Mouse (Mus musculus): Measurements from ENCODE around the gene Arhgap9. TPM values are rescaled to one million over a fixed set of nuclear protein-coding genes. Genes with fewer than 3 reads are reported as not detected.
A peak's percentile ranks its signal among the peaks of the same experiment; 100 is the strongest.

The Arhgap9 gene
- polyA plus RNA-seq, 1 experiment from 2014 or later = 12.2 TPM

DNA sequence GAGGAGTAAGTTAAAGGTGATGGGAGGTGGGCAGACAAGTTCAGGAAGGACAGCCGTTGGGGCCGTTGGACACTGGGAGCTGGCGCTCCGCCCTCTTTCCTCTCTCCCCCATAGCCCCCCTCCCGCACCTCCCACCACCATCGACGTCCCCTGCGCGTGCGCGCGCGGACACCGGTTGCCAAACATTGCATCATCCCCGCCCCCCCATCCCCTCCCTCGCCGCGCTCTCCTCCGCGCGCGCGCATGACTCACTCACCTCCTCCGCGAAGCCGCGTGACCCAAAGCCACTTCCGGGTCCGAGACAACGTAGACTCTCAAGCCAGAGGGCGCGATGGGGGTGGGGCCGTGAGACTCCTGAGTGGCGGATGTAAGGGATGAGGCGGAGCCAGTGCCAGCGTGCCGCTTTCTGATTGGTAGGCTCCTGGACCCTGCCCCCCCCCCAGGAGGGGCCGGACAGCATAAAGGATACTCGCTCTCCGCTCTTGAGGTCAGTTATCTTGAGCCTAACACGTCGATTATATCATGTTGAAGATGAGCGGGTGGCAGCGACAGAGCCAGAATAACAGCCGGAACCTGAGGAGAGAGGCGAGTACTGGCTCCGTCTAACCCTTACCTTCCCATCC, 31.3 kb upstream of the Arhgap9 start:
- WGBS (ENCODE audit: insufficient replicate concordance) = 0% methylated on average over 31 of the region's 47 CpGs

DNA sequence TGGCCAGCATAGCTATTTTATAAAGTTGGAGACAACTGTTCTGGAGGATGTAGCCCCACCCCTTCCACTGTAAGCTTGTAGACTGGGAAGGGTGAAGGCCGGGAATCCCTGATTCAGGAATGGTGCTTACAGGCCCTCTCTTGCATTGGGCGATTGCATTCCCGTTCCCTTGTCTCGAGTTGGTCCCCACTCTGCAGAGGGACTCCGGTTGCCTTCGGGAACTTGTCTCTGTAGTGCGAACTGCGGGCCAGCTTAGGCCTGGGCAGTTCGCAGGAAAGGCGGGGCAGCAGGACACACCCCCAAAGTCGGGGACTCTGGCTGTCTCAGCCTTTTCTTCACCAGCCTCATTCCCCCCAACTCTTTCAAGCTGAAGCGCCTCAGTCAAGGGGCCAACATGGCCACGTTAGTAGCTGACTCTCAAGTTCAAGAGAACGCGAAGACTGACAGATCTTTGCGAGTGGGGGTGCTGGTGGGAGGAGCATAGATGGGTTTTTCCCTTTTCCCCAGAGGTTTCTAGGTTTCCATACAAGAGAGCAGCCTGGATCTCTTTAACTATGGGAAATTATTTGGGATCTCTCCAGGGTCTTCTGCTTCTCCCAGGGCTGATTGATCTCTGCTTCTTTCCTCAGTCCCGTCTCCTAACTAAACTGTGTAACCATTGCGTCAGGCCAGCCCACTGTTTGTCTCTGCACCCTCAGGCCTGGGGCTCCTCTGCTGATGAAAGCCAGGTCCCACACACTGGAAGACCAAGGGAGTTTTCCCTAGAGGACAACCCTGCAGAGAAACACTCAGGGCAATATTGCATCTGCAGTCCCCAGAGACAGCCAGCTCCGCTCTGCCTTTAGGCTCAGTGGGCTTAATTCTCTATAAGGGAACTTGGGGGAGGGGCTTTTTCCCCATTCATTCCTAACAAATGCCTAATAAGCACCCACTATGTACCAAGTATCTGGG, 30.6 kb upstream of the Arhgap9 start:
- H3K36me3 ChIP-seq (ENCODE audit: control insufficient read depth, insufficient read depth) = peaks cover 33% of the 10 kb centered on the region
- 1% methylated on average over 19 of the region's 19 CpGs for WGBS (ENCODE audit: insufficient replicate concordance)
- peak overlapping the region; percentile 75 for H3K4me3 ChIP-seq (ENCODE audit: low read depth, low read length)
- no peaks in the 10 kb centered on the region for H3K9me3 ChIP-seq (replicated peaks; ENCODE audit: control insufficient read depth, low read length)
- H3K4me2 ChIP-seq (ENCODE audit: low read depth, low read length) = peak overlapping the region; percentile 96
- H3K27me3 ChIP-seq (ENCODE audit: control insufficient read depth, insufficient read depth, low read depth, low read length) = no peaks in the 10 kb centered on the region
- peaks cover 49% of the 10 kb centered on the region for H3K4me1 ChIP-seq (ENCODE audit: control insufficient read depth, low read depth, low read length)
- peak overlapping the region; percentile 77 for H3K9ac ChIP-seq (ENCODE audit: low read depth, low read length)
- H3K27ac ChIP-seq (ENCODE audit: low read length) = peak overlapping the region; percentile 98
- ATAC-seq (ENCODE audit: low read depth) = peak; percentile 27

More for the DNA sequence above, 31.3 kb upstream of the Arhgap9 start:
- H3K4me3 ChIP-seq (ENCODE audit: low read depth, low read length) = peak overlapping the region; percentile 75
- H3K9ac ChIP-seq (ENCODE audit: low read depth, low read length) = peak overlapping the region; percentile 93
- peak; percentile 81 for ATAC-seq (ENCODE audit: low read depth)
- H3K4me1 ChIP-seq (ENCODE audit: control insufficient read depth, low read depth, low read length) = peaks cover 52% of the 10 kb centered on the region
- no peaks in the 10 kb centered on the region for H3K27me3 ChIP-seq (ENCODE audit: control insufficient read depth, insufficient read depth, low read depth, low read length)
- peak overlapping the region; percentile 98 for H3K27ac ChIP-seq (ENCODE audit: low read length)
- peak overlapping the region; percentile 96 for H3K4me2 ChIP-seq (ENCODE audit: low read depth, low read length)
- no peaks in the 10 kb centered on the region for H3K9me3 ChIP-seq (replicated peaks; ENCODE audit: control insufficient read depth, low read length)
- peaks cover 32% of the 10 kb centered on the region for H3K36me3 ChIP-seq (ENCODE audit: control insufficient read depth, insufficient read depth)

DNA sequence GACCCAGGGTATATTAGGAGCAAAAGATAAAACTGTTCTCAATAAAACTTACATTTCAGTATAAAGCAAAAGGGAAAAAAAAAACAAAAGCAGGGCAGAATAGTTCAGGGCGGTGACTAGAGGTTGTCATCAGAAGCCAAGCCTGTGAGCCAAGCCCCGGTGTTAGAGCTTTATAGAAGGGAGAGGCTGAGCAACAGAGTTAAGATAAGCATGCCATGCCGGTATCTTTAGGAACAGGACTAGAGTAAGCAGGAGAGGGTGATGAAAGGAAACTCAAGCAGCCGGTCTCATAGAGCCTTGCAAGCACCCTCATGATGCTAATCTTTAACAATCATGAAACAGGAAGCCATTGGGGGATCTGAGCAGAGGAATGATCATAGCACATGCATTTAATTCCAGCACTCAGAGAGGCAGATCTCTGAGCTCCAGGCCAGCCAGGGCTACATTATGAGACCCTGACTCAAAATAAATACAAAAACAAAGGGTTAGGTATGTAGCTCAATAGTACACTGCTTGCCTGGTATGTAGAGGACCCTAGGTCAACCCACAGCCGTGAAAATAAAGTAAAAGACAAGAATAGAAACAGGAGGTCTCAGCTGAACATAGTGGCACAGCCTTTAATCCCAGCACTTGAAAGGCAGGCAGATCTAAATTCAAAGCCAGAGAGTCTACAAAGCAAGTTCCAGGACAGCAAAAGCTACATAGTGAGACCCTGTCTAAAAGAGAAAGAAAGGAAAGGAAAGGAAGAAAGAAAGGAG, 29.7 kb upstream of the Arhgap9 start:
- Histone ChIP-seq H3K9me3 (replicated peaks; ENCODE audit: control insufficient read depth, low read length) (no peaks in the 10 kb centered on the region), H3K27ac (ENCODE audit: low read length) (peak overlapping the region; percentile 98), H3K4me1 (ENCODE audit: control insufficient read depth, low read depth, low read length) (peaks cover 40% of the 10 kb centered on the region), H3K4me3 (ENCODE audit: low read depth, low read length) (peak overlapping the region; percentile 75), H3K9ac (ENCODE audit: low read depth, low read length) (peak overlapping the region; percentile 77), H3K27me3 (ENCODE audit: control insufficient read depth, insufficient read depth, low read depth, low read length) (no peaks in the 10 kb centered on the region), H3K36me3 (ENCODE audit: control insufficient read depth, insufficient read depth) (peaks cover 34% of the 10 kb centered on the region), H3K4me2 (ENCODE audit: low read depth, low read length) (peak overlapping the region; percentile 96)
- peak; percentile 32 for ATAC-seq (ENCODE audit: low read depth)
- WGBS (ENCODE audit: insufficient replicate concordance) = 6% methylated on average over 5 of the region's 5 CpGs

DNA sequence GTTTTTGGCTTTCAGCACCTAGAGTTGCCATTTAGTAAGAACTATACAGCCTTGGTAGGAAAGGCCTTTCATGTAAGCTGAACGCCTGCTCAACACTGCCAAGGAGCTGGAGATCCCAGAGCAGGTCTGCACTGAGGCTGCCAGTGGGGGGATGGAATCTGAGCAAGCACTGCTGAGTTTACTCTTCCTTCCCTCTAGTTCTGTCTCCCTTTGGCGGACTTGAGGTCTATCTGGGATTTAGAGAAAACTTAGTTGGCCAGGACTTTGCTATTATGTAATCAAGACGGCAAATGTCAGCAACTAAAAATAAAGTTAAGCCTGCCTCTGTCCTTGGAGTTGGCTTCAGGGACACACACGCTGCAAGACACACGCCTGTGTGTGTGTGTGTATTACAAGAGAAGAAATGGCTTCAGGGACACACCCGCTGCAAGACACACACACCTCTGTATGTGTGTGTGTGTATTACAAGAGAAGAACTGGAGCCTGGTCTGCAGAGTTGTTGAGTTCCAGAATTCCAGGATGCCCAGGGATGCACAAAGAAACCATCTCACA, 28.7 kb upstream of the Arhgap9 start:
- H3K27me3 ChIP-seq (ENCODE audit: control insufficient read depth, insufficient read depth, low read depth, low read length) = no peaks in the 10 kb centered on the region
- no peaks in the 10 kb centered on the region for H3K9me3 ChIP-seq (replicated peaks; ENCODE audit: control insufficient read depth, low read length)
- 59% methylated on average over 6 of the region's 6 CpGs for WGBS (ENCODE audit: insufficient replicate concordance)
- peak overlapping the region; percentile 77 for H3K9ac ChIP-seq (ENCODE audit: low read depth, low read length)
- H3K36me3 ChIP-seq (ENCODE audit: control insufficient read depth, insufficient read depth) = peaks cover 44% of the 10 kb centered on the region
- H3K27ac ChIP-seq (ENCODE audit: low read length) = peak overlapping the region; percentile 98
- H3K4me2 ChIP-seq (ENCODE audit: low read depth, low read length) = peak overlapping the region; percentile 96
- ATAC-seq (ENCODE audit: low read depth) = no peak
- H3K4me1 ChIP-seq (ENCODE audit: control insufficient read depth, low read depth, low read length) = peaks cover 31% of the 10 kb centered on the region
- peak overlapping the region; percentile 75 for H3K4me3 ChIP-seq (ENCODE audit: low read depth, low read length)

DNA sequence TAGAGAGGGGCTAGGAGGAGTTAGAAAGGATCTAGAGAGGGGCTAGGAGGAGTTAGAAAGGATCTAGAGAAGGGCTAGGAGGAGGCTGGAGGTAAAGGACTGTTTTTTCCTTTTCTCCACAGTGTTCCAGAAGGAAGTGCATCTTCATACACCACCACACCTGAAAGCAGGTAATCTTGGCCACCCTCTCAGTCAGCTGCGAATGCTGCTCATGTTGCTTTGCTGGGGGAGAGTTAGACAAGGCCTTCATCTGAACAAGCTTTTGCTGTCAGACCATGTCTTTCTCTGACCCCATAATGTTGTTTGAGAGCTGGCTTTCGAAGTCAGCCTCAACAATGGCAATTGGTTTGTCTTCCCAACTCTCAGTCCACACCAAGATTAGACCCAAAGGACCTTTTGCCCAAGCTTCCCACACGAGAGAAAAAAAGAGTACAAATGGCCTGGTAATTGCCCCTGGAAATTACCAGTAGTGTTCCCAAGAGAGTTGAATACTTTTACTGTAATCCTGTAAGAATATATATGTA, 28.1 kb upstream of the Arhgap9 start:
- Histone ChIP-seq H3K4me1 (ENCODE audit: control insufficient read depth, low read depth, low read length) (peaks cover 31% of the 10 kb centered on the region), H3K27ac (ENCODE audit: low read length) (no peak overlapping the region; the same call in 1 of the 2 replicates)
- 83% methylated on average over 3 of the region's 3 CpGs for WGBS (ENCODE audit: insufficient replicate concordance)

DNA sequence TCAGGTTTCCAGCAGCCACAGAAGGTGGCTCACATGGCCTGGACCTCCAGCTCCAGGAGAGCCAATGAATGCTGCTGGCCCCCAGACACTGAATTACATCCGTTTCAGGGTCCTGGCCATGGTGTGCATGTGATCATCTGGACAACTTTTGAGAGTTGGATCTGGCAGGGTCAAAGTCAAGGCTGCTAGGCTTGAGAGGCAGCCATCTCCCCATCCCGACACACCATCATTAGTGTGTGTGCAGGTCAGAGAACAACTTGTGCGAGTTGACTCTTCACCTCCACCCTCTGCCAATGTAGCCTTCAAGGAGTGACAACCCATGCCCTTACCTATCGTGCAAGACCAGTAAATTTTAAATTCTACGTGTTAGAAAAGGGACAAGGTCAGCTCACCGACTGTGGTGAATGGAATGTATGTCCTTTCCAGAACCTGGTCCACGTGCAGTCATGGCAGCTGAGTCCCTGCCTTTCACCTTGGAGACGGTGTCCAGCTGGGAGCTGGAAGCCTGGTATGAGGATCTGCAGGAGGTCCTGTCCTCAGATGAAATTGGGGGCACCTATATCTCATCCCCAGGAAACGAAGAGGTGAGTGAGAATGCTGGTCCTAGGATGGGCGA, 26.8 kb upstream of the Arhgap9 start:
- no peaks in the 10 kb centered on the region for H3K27me3 ChIP-seq (ENCODE audit: control insufficient read depth, insufficient read depth, low read depth, low read length)
- H3K36me3 ChIP-seq (ENCODE audit: control insufficient read depth, insufficient read depth) = peaks cover 56% of the 10 kb centered on the region
- no peak overlapping the region; the same call in 1 of the 2 replicates for H3K27ac ChIP-seq (ENCODE audit: low read length)
- H3K4me3 ChIP-seq (ENCODE audit: low read depth, low read length) = no peak overlapping the region
- no peak overlapping the region for H3K4me2 ChIP-seq (ENCODE audit: low read depth, low read length)
- H3K4me1 ChIP-seq (ENCODE audit: control insufficient read depth, low read depth, low read length) = peaks cover 24% of the 10 kb centered on the region
- no peaks in the 10 kb centered on the region for H3K9me3 ChIP-seq (replicated peaks; ENCODE audit: control insufficient read depth, low read length)
- no peak overlapping the region for H3K9ac ChIP-seq (ENCODE audit: low read depth, low read length)
- ATAC-seq (ENCODE audit: low read depth) = no peak
- 82% methylated on average over 10 of the region's 10 CpGs for WGBS (ENCODE audit: insufficient replicate concordance)

More for the DNA sequence above, 28.1 kb upstream of the Arhgap9 start:
- H3K36me3 ChIP-seq (ENCODE audit: control insufficient read depth, insufficient read depth) = peaks cover 46% of the 10 kb centered on the region
- H3K4me2 ChIP-seq (ENCODE audit: low read depth, low read length) = peak overlapping the region; percentile 96
- H3K9me3 ChIP-seq (replicated peaks; ENCODE audit: control insufficient read depth, low read length) = no peaks in the 10 kb centered on the region
- no peak for ATAC-seq (ENCODE audit: low read depth)
- no peak overlapping the region for H3K4me3 ChIP-seq (ENCODE audit: low read depth, low read length)
- no peaks in the 10 kb centered on the region for H3K27me3 ChIP-seq (ENCODE audit: control insufficient read depth, insufficient read depth, low read depth, low read length)
- no peak overlapping the region for H3K9ac ChIP-seq (ENCODE audit: low read depth, low read length)

DNA sequence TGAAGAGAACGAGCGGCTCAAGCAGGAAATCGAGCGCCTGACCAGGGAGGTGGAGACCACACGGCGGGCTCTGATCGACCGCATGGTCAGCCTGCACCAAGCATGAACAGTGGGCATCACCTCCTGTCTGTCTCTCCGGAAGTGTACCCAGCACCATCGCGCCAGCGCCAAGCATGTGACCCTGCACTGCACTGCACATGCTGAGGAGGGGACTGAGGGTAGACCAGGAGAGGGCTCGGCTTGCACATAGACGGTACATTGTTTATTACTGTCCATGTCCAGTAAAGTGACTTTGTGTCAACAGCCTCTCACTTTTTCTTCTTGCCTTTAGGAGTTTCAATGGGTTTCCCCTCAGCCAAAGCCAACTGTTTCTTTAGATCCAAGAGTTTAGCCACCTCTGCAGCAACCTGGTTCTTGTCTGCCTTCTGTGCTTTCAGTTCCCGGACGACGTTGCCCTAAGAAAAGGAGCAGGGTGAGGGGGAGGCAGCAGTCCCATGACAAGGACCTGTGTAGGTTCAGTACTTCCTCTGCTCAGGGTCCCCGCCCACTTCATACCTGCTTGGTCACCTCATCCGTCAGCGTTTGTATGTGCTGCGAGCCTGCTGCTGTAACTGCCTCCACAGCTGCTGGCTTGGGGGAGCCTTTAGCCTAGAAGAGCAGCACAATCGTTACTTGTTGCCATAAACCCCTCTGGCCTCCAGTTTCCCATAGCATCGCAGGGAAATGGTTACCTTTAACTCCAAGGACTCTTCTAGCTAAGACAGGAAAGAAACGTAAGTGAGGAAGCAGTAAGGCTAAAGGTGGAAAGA, 25.6 kb upstream of the Arhgap9 start:
- Histone ChIP-seq H3K4me2 (ENCODE audit: low read depth, low read length) (no peak overlapping the region), H3K4me1 (ENCODE audit: control insufficient read depth, low read depth, low read length) (peaks cover 24% of the 10 kb centered on the region), H3K9ac (ENCODE audit: low read depth, low read length) (no peak overlapping the region), H3K27ac (ENCODE audit: low read length) (no peak overlapping the region), H3K27me3 (ENCODE audit: control insufficient read depth, insufficient read depth, low read depth, low read length) (no peaks in the 10 kb centered on the region), H3K9me3 (replicated peaks; ENCODE audit: control insufficient read depth, low read length) (no peaks in the 10 kb centered on the region), H3K36me3 (ENCODE audit: control insufficient read depth, insufficient read depth) (peaks cover 67% of the 10 kb centered on the region), H3K4me3 (ENCODE audit: low read depth, low read length) (no peak overlapping the region)
- no peak for ATAC-seq (ENCODE audit: low read depth)
- WGBS (ENCODE audit: insufficient replicate concordance) = 88% methylated on average over 24 of the region's 24 CpGs
